Mouse (Mus musculus) T-helper 17 cell (primary cell): ENCODE measurements at regions not wholly inside any gene's neighbourhood (a gene's known extent, or its start where the extent isn't known, plus 50 kb on each side); places are given as distances from the start of the nearest gene placed in this dataset.

Source experiments
- in situ Hi-C, 2 experiments: fragments of 300-600 bp; cut with MboI, MseI; formaldehyde crosslinking; loops; 1 replicate in 1 of 2; 2 replicates in 1 of 2; pipeline ENCODE4 v1.15.1; 2025; ENCODE audit warnings: high pct_unique_total_duplicates in 2 of 2

- in situ Hi-C loops, result no loop called here
Measured at GRCm38 (mm10) chr7:70972023-70972400, 379.3 kb downstream of the Gm10295 start.

- in situ Hi-C loops, result no loop called here
Measured at GRCm38 (mm10) chr7:70971323-70972022, 379.8 kb downstream of the Gm10295 start.

GRCm38 (mm10) chr7:70952318-70952959 is 398.8 kb downstream of the Gm10295 start:
- in situ Hi-C loops, result no loop called here

GRCm38 (mm10) chr7:70948281-70948680 is 403.0 kb downstream of the Gm10295 start:
- in situ Hi-C loops, result no loop called here

GRCm38 (mm10) chr7:70946260-70946659 is 405.0 kb downstream of the Gm10295 start:
- in situ Hi-C loops, result no loop called here

GRCm38 (mm10) chr7:70930911-70931310 is 420.4 kb downstream of the Gm10295 start:
- in situ Hi-C loops, result no loop called here

- in situ Hi-C loops, result no loop called here
Measured at GRCm38 (mm10) chr7:70929935-70930334, 421.4 kb downstream of the Gm10295 start.

- in situ Hi-C loops, result no loop called here
Measured at GRCm38 (mm10) chr7:70928001-70928400, 423.3 kb downstream of the Gm10295 start.

GRCm38 (mm10) chr7:70917016-70917415 is 434.3 kb downstream of the Gm10295 start:
- in situ Hi-C loops, result no loop called here

GRCm38 (mm10) chr7:70908921-70909320 is 442.4 kb downstream of the Gm10295 start:
- in situ Hi-C loops, result no loop called here

- in situ Hi-C loops, result no loop called here
Measured at GRCm38 (mm10) chr7:70891700-70892099, 459.6 kb downstream of the Gm10295 start.

- in situ Hi-C loops, result loop anchor here in 1 of 2 experiments (10.0 kb wide), 1 partner anchor 676 kb away; no protein-coding TSS in a partner anchor
Measured at GRCm38 (mm10) chr7:70880496-70880895, 470.8 kb downstream of the Gm10295 start.

GRCm38 (mm10) chr7:70874393-70874792 is 476.9 kb downstream of the Gm10295 start:
- in situ Hi-C loops, result loop anchor here in 1 of 2 experiments (10.0 kb wide), 1 partner anchor 1200 kb away; no protein-coding TSS in a partner anchor

- in situ Hi-C loops, result loop anchor here in 1 of 2 experiments (10.0 kb wide), 1 partner anchor 1204 kb away; no protein-coding TSS in a partner anchor
Measured at GRCm38 (mm10) chr7:70870841-70871534, 480.3 kb downstream of the Gm10295 start.

GRCm38 (mm10) chr7:70869125-70869524 is 482.2 kb downstream of the Gm10295 start:
- in situ Hi-C loops, result no loop called here

GRCm38 (mm10) chr7:70859957-70860356 is 491.3 kb downstream of the Gm10295 start:
- in situ Hi-C loops, result no loop called here

- in situ Hi-C loops, result no loop called here
Measured at GRCm38 (mm10) chr7:70850726-70851125, 484.2 kb upstream of the Nr2f2 start.

- in situ Hi-C loops, result no loop called here
Measured at GRCm38 (mm10) chr7:70848016-70848776, 481.7 kb upstream of the Nr2f2 start.

GRCm38 (mm10) chr7:70847450-70847993 is 481.0 kb upstream of the Nr2f2 start:
- in situ Hi-C loops, result no loop called here

- in situ Hi-C loops, result no loop called here
Measured at GRCm38 (mm10) chr7:70846076-70846475, 479.5 kb upstream of the Nr2f2 start.

- in situ Hi-C loops, result no loop called here
Measured at GRCm38 (mm10) chr7:70840142-70840541, 473.6 kb upstream of the Nr2f2 start.
